Mouse (Mus musculus): Measurements from ENCODE around the gene Cenps.

The Cenps gene

GRCm38 (mm10) chr4:149157415-149157973 lies 20.1 kb upstream of the Cenps start:
- DNase-seq (ENCODE audit: low spot score): no peak

- no peak for DNase-seq (ENCODE audit: low spot score)
Measured at GRCm38 (mm10) chr4:149155711-149156110, 18.3 kb upstream of the Cenps start.

GRCm38 (mm10) chr4:149154859-149155258 lies 17.4 kb upstream of the Cenps start:
- no peak for DNase-seq (ENCODE audit: low spot score)

GRCm38 (mm10) chr4:149150721-149151120 lies 13.3 kb upstream of the Cenps start:
- no peak for DNase-seq (ENCODE audit: low spot score)

- DNase-seq (ENCODE audit: low spot score): no peak
Measured at GRCm38 (mm10) chr4:149150256-149150655, 12.8 kb upstream of the Cenps start.

- no peak for DNase-seq (ENCODE audit: low spot score)
Measured at GRCm38 (mm10) chr4:149149611-149150010, 12.2 kb upstream of the Cenps start.

DNA sequence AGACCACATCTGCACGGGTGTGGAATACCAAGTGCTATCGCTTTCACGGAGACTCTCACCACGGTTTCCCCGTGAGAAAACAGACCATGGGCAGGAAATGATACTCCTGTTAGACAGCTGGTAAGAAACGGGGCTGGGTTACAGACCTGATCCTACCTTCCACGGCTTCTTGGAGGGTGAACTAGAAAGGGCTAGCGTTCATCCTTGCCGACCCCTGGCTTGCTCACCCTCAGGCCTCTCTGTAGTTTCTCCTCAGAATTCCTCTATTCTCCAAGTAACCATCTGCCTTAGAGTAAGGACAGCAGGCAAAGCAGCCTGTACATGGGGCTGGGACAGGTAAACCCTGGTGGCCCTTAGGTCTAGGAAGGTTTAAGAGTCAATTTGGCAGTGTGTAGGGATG lies 11.8 kb upstream of the Cenps start:
- no peak for DNase-seq (ENCODE audit: low spot score)

GRCm38 (mm10) chr4:149148084-149148483 lies 10.7 kb upstream of the Cenps start:
- DNase-seq (ENCODE audit: low spot score): no peak

DNA sequence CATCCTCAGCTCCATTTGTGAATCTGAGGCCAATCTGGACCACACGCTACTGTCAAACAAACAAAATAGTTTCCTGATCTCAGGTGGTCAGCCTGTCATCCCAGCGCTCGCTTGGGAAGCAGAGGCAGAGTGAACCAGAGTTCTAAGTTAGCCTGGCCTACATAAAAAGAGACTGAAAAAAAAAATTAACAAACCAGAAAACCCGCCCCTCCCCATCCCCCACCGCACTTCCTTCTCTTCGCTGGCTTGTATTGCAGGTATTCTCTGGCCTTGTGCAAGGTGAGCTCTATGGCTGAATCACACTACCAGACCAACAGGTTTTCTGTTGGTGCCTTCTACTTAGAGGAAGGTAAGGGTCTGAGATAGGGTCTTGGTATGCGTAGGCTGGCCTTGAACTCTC lies 10.1 kb upstream of the Cenps start:
- DNase-seq (ENCODE audit: low spot score): no peak

DNA sequence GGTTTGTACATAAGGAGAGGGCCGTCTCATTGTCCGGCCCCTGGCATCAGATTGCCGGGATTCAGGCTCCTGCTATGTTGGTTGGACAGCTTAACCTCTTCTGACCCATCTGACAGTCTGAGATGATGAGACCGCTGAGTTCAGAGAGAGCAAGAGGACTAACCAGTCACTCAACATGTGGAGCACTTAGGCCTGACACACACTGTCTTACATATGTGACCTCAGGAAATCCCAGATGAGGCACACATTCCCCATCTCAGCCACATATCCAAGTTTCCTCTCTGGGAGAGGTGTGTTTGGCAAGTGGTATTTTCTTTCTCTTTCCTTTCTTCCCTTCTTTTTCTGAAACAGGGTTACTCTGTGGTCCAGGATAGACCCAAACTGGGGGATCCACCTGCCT lies 7.7 kb upstream of the Cenps start:
- DNase-seq (ENCODE audit: low spot score): no peak

GRCm38 (mm10) chr4:149144459-149144858 lies 7.0 kb upstream of the Cenps start:
- DNase-seq (ENCODE audit: low spot score): peak; percentile 83

- DNase-seq (ENCODE audit: low spot score): no peak
Measured at GRCm38 (mm10) chr4:149143594-149143993, 6.2 kb upstream of the Cenps start.

- no peak for DNase-seq (ENCODE audit: low spot score)
Measured at GRCm38 (mm10) chr4:149138515-149138914, 1.1 kb upstream of the Cenps start.

DNA sequence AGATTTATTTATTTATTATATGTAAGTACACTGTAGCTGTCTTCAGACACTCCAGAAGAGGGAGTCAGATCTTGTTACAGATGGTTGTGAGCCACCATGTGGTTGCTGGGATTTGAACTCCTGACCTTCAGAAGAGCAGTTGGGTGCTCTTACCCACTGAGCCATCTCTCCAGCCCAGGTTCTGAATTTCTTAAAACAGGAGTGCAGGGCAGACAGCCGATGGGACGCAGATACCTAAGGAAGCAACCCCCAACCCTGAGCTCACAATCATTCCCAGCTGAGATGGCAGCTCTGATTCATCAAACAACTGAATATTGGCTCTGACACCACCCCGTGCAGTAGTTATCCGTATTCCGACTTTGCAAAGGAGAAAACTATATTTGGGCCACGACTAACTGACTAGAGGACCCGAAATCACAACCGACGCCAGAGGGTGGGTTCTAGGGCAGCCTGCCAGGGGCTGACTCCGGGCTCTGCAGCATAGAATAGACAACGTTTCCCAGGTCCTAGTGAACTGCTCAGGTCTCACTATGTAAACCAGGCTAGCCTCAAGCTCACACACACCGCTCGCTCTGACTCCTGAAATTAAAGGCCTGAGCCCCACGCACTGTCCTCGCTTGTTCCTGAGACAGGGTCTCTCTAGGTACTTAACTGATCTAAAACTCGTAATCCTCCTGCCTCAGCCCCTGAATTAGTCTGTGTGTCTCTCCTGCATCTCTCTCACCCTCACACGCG lies 1.1 kb downstream of the Cenps start:
- DNase-seq (ENCODE audit: low spot score): peak; percentile 61

GRCm38 (mm10) chr4:149133395-149133794 lies 4.0 kb downstream of the Cenps start:
- DNase-seq (ENCODE audit: low spot score): no peak

- no peak for DNase-seq (ENCODE audit: low spot score)
Measured at GRCm38 (mm10) chr4:149131789-149132565, 5.5 kb downstream of the Cenps start.

GRCm38 (mm10) chr4:149131021-149131752 lies 6.2 kb downstream of the Cenps start:
- no peak for DNase-seq (ENCODE audit: low spot score)

- no peak for DNase-seq (ENCODE audit: low spot score)
Measured at GRCm38 (mm10) chr4:149128467-149128866, 9.0 kb downstream of the Cenps start.

GRCm38 (mm10) chr4:149126663-149127062 lies 10.8 kb downstream of the Cenps start, which contains the start of gene Cort:
Cort (minus strand) TSS chr4:149126763.
- no peak for DNase-seq (ENCODE audit: low spot score)

DNA sequence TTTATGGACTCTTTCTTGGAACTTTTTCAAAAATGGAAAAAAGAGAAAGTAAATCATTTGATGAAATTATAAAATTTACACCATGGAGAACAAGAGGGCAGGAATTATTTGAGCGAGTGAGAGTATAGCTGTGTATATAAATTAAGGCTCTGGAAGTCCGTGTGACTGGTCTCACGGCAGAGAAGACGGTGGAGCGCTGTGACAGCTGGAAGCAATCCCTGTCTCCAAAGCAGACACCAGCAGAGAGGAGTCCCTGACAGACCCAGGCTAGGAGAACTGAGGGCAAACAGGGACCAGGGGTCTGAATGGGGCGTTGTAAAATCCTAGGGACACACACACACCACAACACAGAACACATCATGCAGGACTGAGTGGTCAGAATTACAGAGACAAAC lies 11.3 kb downstream of the Cenps start:
- no peak for DNase-seq (ENCODE audit: low spot score)

DNA sequence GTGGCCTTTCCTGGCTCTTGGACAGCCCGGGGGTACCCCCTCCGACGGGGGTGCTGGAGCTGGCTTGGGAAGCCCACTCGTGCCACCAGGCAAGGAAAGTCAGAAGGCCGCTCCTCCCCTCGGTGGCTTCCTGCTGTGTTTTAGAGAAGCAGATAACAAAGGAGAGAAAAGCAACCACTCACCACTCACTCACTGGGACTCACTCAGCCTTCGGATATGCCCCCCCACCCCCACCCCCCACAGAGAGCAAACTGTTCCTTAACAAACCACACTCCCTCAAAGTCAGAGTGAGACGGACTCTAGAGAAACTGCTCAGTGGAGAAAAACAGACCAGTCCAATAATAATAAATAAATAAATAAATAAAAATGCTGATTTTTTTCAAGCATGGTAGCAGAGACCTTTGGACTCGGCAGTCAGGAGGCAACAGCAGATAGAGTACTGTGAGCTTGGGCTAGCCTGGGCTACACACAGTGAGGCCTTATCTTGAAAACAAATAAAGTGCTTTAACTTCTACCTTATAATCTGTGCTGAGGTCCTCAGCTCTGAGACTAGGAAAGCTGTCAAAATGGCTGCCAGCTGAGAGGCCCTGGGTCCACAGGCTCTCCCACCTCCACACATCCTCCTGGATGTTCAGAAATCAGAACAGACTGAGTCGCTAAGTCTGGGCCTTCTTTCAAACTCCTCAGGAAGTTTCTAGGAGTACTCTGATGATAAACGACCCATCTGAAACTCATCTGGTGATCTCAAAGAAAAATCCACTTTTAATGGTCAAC lies 11.9 kb downstream of the Cenps start:
- DNase-seq (ENCODE audit: low spot score): no peak

- no peak for DNase-seq (ENCODE audit: low spot score)
Measured at GRCm38 (mm10) chr4:149123432-149123831, 14.0 kb downstream of the Cenps start.

Measured in testis, postnatal 10 days (tissue).